ENCODE assay signal across 34 mouse cellular contexts in genomic region chr8:118384314-118384713, GRCm38 (mm10).
"Had no signal": no experiment of that assay in that cellular context is flagged by ENCODE, and none has a peak within 500 bp of the region (broad histone marks: within the 10 kb centered on the region; RNA-seq: fewer than 3 reads in every experiment).

No protein-coding gene starts in this region.

- H3K27ac ChIP-seq: heart, embryonic 13.5 days; heart, embryonic 15.5 days; hindbrain, embryonic 10.5 days; hindbrain, embryonic 12.5 days; hindbrain, embryonic 13.5 days; hindbrain, embryonic 14.5 days; hindbrain, embryonic 15.5 days; hindbrain, postnatal 0 days; intestine, embryonic 15.5 days; kidney, embryonic 15.5 days; kidney, postnatal 0 days; layer of hippocampus, adult 2 months; left cerebral cortex, adult 2 months had no signal

- H3K9me3 ChIP-seq: heart, embryonic 12.5 days; heart, embryonic 13.5 days; heart, embryonic 15.5 days; hindbrain, embryonic 10.5 days; hindbrain, embryonic 12.5 days; hindbrain, embryonic 13.5 days; hindbrain, embryonic 15.5 days; intestine, embryonic 15.5 days; kidney, embryonic 15.5 days had no signal

- H3K4me3 ChIP-seq: heart, embryonic 12.5 days; heart, embryonic 13.5 days; heart, embryonic 15.5 days; hindbrain, embryonic 10.5 days; hindbrain, embryonic 12.5 days; hindbrain, embryonic 13.5 days; hindbrain, embryonic 15.5 days; intestine, embryonic 15.5 days; kidney, embryonic 15.5 days; layer of hippocampus, adult 2 months; left cerebral cortex, adult 2 months had no signal

- H3K9ac ChIP-seq: heart, embryonic 12.5 days; heart, embryonic 13.5 days; heart, embryonic 15.5 days; hindbrain, embryonic 12.5 days; hindbrain, embryonic 13.5 days; hindbrain, embryonic 14.5 days; hindbrain, embryonic 15.5 days; intestine, embryonic 15.5 days; kidney, embryonic 15.5 days had no signal

- H3K27me3 ChIP-seq: heart, embryonic 12.5 days; heart, embryonic 13.5 days; heart, embryonic 15.5 days; hindbrain, embryonic 12.5 days; hindbrain, embryonic 13.5 days; hindbrain, embryonic 15.5 days; intestine, embryonic 15.5 days; kidney, embryonic 15.5 days had no signal

- H3K36me3 ChIP-seq: heart, embryonic 13.5 days; heart, embryonic 15.5 days; hindbrain, embryonic 10.5 days; hindbrain, embryonic 12.5 days; hindbrain, embryonic 13.5 days; hindbrain, embryonic 15.5 days; intestine, embryonic 15.5 days; kidney, embryonic 15.5 days had no signal

- ATAC-seq: hindbrain, embryonic 16.5 days; hindbrain, postnatal 0 days; inflammation-experienced regulatory T-cells, adult 6 months; intestine, embryonic 15.5 days; intestine, embryonic 16.5 days; intestine, postnatal 0 days had no signal

- H3K4me1 ChIP-seq: intestine, embryonic 15.5 days; kidney, embryonic 15.5 days had no signal

- DNase-seq: heart, postnatal 10 days; heart, postnatal 14 days; heart, postnatal 36 days; heart, postnatal 4 days; kidney, adult 11 months; kidney, adult 18-20 months; kidney, adult 2 months; kidney, adult 8-10 months; kidney, adult 9 months; kidney, postnatal 10 days; kidney, postnatal 14 days; kidney, postnatal 25 days; kidney, postnatal 36 days; kidney, postnatal 4 days; layer of hippocampus, adult 9-11 months; layer of hippocampus, postnatal 36 days had no signal
